22 mouse cellular contexts compared by ENCODE assay signal in the genomic region with DNA sequence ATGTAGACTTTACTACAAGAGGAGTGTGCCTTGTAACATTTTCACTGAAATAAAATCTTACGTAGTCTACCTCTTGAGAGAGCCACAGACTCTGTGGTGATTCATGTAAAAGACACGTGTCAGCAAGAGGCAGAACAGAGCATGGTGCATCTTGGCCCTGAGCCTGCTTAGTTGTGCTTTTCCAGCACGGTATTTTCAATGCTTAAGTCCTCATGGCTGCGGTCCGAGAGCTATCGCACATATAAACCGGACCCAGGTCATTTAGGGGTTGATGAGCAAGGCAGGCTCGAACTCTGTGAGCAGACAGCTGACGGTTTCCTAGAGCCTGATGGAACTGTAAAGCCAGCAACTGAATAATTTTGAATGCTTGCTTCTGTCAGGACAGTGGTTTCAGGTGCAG.
DNase-seq lines count a peak whose midpoint lies in the region; ATAC-seq lines count a peak whose summit lies in the region.
"Had no signal": no experiment of that assay in that cellular context is flagged by ENCODE, and none has a peak within 500 bp of the region (broad histone marks: within the 10 kb centered on the region; RNA-seq: fewer than 3 reads in every experiment).

No protein-coding gene starts in this region.

- ATAC-seq in heart, embryonic 13.5 days (ENCODE audit: extremely low read depth, insufficient number of reproducible peaks, low FRiP score, low TSS enrichment) = no peak
- ATAC-seq in neural tube, embryonic 13.5 days (ENCODE audit: low read depth) = no peak
- ATAC-seq in neural tube, embryonic 15.5 days (ENCODE audit: low FRiP score) = no peak; the same call in 1 of the 2 replicates
- ATAC-seq: hindbrain, embryonic 16.5 days; intestine, embryonic 15.5 days; liver, postnatal 0 days; lung, postnatal 0 days had no signal

- DNase-seq in heart, postnatal 14 days = no peak
- peak; percentile 60 for DNase-seq in adrenal gland, adult 2 months
- DNase-seq in brain, adult 2 months (ENCODE audit: low read depth, low spot score) = peak; percentile 31
- no peak for DNase-seq in liver
- no peak for DNase-seq in urinary bladder, postnatal 10 days (ENCODE audit: low spot score)
- DNase-seq: cerebellum, adult 2 months; cerebellum, postnatal 25 days; gastrocnemius, postnatal 36 days; kidney, postnatal 25 days; liver, postnatal 0 days; thymus, adult 2 months had no signal

- no peaks in the 10 kb centered on the region for H3K9me3 ChIP-seq in heart, embryonic 13.5 days
- H3K9me3 ChIP-seq in neural tube, embryonic 13.5 days = no peaks in the 10 kb centered on the region
- no peaks in the 10 kb centered on the region for H3K9me3 ChIP-seq in neural tube, embryonic 15.5 days (replicated peaks)
- H3K9me3 ChIP-seq: embryonic facial prominence, embryonic 12.5 days; intestine, embryonic 15.5 days had no signal

- 74% methylated on average over 9 of the region's 9 CpGs for WGBS in heart, embryonic 13.5 days
- 86% methylated on average over 9 of the region's 9 CpGs for WGBS in neural tube, embryonic 13.5 days
- 73% methylated on average over 9 of the region's 9 CpGs for WGBS in neural tube, embryonic 15.5 days

- 0 out of 2 replicates have a peak overlapping the region, but pooled peaks have one; percentile 7 for H3K27ac ChIP-seq in heart, embryonic 13.5 days (replicated peaks)
- H3K27ac ChIP-seq in neural tube, embryonic 13.5 days (replicated peaks) = 0 out of 2 replicates have a peak overlapping the region, but pooled peaks have one; percentile 20
- H3K27ac ChIP-seq in neural tube, embryonic 15.5 days (replicated peaks) = no peak overlapping the region; the same call in 1 of the 2 replicates
- H3K27ac ChIP-seq: embryonic facial prominence, embryonic 12.5 days; intestine, embryonic 15.5 days; layer of hippocampus, adult 2 months; macrophage; stomach, postnatal 0 days had no signal

- H3K4me2 ChIP-seq in heart, embryonic 13.5 days = no peak overlapping the region
- no peak overlapping the region for H3K4me2 ChIP-seq in neural tube, embryonic 13.5 days
- no peak overlapping the region for H3K4me2 ChIP-seq in neural tube, embryonic 15.5 days
- H3K4me2 ChIP-seq: embryonic facial prominence, embryonic 12.5 days; intestine, embryonic 15.5 days; liver, embryonic 11.5 days had no signal

- no peak overlapping the region for H3K4me3 ChIP-seq in heart, embryonic 13.5 days
- no peak overlapping the region for H3K4me3 ChIP-seq in neural tube, embryonic 13.5 days
- no peak overlapping the region for H3K4me3 ChIP-seq in neural tube, embryonic 15.5 days (replicated peaks)
- H3K4me3 ChIP-seq: embryonic facial prominence, embryonic 12.5 days; intestine, embryonic 15.5 days; layer of hippocampus, adult 2 months had no signal

- peaks cover 11% of the 10 kb centered on the region for H3K4me1 ChIP-seq in heart, embryonic 13.5 days
- peaks cover 20% of the 10 kb centered on the region; the same call in 1 of the 2 replicates for H3K4me1 ChIP-seq in neural tube, embryonic 13.5 days (replicated peaks)
- peaks cover 5% of the 10 kb centered on the region for H3K4me1 ChIP-seq in neural tube, embryonic 15.5 days
- H3K4me1 ChIP-seq: embryonic facial prominence, embryonic 12.5 days; intestine, embryonic 15.5 days had no signal

- intact Hi-C loops in heart, postnatal 14 days (cut with DNase I) = no loop called here

- no peak overlapping the region for H3K9ac ChIP-seq in heart, embryonic 13.5 days
- no peak overlapping the region for H3K9ac ChIP-seq in neural tube, embryonic 13.5 days
- H3K9ac ChIP-seq in neural tube, embryonic 15.5 days (replicated peaks) = no peak overlapping the region
- H3K9ac ChIP-seq: embryonic facial prominence, embryonic 12.5 days; intestine, embryonic 15.5 days; liver, postnatal 0 days had no signal

- H3K36me3 ChIP-seq in heart, embryonic 13.5 days = peaks cover 24% of the 10 kb centered on the region
- H3K36me3 ChIP-seq in neural tube, embryonic 13.5 days = peaks cover 20% of the 10 kb centered on the region
- H3K36me3 ChIP-seq in neural tube, embryonic 15.5 days = 0 out of 2 replicates have a peak, but pooled peaks cover 2% of the 10 kb centered on the region

- no peaks in the 10 kb centered on the region for H3K27me3 ChIP-seq in heart, embryonic 13.5 days (replicated peaks)
- no peaks in the 10 kb centered on the region for H3K27me3 ChIP-seq in neural tube, embryonic 13.5 days
- no peaks in the 10 kb centered on the region for H3K27me3 ChIP-seq in neural tube, embryonic 15.5 days (replicated peaks)
- H3K27me3 ChIP-seq: embryonic facial prominence, embryonic 12.5 days; intestine, embryonic 15.5 days had no signal

Comparison
In these comparisons a context has a peak if more than half of its experiments do, and no peak if none do; other contexts are left out.
1. DNase-seq: peak in adrenal gland, adult 2 months (single experiment) and brain, adult 2 months (single experiment); none in heart, postnatal 14 days (0 of 2), liver (single experiment) and urinary bladder, postnatal 10 days (single experiment).